Mouse (Mus musculus) bone marrow macrophage, adult 2 months (primary cell): ENCODE data around the gene Nupl2.

ENCODE experiments used
- CTCF ChIP-seq: IDR thresholded peaks from 2 replicates; pipeline ENCODE4 v1.5.1; 2012; ENCODE audit warnings: low read depth, mild to moderate bottlenecking, low read length, moderate library complexity
- POLR2A ChIP-seq: IDR thresholded peaks from 2 replicates; pipeline ENCODE4 v1.6.1; 2012; ENCODE audit warnings: mild to moderate bottlenecking, low read depth, low read length, borderline replicate concordance

DNA sequence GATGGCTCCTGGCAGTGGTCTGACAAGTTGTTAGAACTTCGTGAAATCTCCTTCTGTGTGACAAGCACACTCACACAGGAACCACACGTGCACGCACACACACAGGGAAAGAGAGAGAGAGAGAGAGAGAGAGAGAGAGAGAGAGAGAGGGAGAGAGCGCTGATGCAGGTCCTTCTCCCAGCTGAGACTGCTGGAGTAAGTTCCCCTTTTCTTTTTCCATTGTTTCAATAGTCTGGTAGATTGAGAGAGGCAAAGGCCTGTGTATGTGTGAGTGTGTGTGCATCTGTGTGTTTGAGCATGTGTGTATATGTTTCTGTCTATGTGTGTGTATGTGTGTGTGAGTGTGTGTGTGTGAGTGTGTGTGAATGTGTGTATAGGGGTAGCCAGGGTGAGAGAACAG lies 36.2 kb downstream of the Nupl2 start:
- TF ChIP-seq CTCF (no peak), POLR2A (no peak)
